Mouse (Mus musculus): ENCODE data around the gene Gm20425. TPM values are rescaled to one million over a fixed set of nuclear protein-coding genes. Genes with fewer than 3 reads are reported as not detected.

The Gm20425 gene
- under 1 TPM; 0.42 to 0.74 TPM for total RNA-seq (2021)
- long read RNA-seq, experiment 1: 0 reads
- long read RNA-seq, experiment 2: 0 reads

DNA sequence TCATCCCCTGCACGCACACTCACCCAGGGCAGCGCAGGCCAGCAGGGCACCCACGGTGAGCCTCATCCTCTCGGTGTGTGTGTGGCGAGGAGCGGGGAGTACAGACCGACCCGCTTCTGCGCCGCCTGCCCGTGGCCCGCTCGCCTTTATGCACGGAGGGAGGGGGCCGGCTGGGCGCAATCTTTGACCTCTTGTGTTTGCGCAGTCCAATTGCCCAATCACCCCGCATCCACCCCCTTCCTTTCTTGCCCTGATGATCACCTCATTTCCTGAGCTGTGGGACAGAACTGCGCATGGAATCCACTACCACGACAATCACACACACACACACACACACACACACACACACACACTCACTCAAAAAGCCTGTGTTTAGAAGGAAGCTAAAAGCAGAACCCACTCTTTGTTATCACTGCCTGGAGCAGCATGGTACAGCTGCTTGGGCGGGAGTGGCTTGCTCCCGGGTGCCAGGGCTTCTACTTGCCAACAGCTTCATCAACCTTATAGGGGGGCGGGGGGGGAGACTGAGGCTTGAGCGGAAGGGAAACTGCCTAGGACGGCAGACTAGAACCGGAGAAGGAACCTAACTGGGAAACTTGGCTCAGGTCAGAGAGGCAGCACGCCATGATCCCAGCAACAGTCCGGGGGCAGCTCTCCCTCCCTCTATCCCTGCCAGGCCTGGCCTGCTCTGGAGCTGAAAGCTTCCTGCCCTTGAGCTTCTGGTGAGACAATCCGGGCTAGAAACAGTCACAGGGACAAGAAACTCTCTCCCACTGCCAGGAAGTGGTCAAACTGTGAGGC lies at the start of gene Gm20425, which contains the start of gene Trf:
TSS of gene Gm20425 (minus strand) at position 157 of the 801 bp plus-strand sequence.
TSS of gene Trf (minus strand) at position 294 of the 801 bp plus-strand sequence.
- DNase-seq: peak; percentile 12 to 26

DNA sequence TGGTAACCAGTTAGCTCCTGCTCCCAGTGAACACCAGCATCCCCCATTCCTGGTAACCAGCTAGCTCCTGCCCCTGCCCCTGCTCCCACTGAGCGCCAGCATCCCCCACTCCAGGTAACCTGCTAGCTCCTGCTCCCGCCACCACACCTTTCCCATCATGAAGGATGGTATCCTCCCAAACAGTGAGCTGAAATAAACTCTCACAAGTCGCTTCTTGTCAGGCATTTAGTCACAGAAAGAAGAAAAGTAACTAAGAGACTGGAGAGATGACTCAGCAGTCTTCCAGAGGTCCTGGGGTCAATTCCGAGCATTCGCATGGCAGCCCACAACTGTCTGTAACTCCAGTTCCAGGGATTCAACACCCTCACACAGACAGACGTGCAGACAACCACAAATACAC lies 46.8 kb upstream of the Gm20425 start:
- DNase-seq: no peak
- intact Hi-C loops (cut with DNase I): no loop called here

More for the DNA sequence above, at the start of gene Gm20425, which contains the start of gene Trf:
- intact Hi-C loops (cut with DNase I): no loop called here

DNA sequence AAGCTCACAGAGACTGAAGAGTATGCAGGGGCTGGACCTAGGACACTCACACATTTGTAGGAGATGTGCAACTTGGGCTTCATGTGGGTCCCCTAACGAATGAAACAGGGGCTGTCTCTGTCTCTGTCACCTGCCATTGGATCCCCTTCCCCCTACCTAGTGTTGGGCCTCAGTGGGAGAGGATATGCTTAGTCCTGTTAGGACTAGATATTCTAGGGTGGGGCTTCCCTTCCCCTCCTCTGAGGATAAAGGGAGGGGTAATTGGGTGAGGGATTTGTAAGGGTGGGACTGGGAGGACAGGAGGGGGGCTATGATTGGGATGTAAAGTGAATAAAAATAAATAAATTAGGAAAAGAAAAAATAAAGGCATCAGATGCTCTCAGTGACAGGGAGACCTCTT lies 45.6 kb upstream of the Gm20425 start:
- intact Hi-C loops (cut with DNase I): no loop called here
- no peak for DNase-seq

DNA sequence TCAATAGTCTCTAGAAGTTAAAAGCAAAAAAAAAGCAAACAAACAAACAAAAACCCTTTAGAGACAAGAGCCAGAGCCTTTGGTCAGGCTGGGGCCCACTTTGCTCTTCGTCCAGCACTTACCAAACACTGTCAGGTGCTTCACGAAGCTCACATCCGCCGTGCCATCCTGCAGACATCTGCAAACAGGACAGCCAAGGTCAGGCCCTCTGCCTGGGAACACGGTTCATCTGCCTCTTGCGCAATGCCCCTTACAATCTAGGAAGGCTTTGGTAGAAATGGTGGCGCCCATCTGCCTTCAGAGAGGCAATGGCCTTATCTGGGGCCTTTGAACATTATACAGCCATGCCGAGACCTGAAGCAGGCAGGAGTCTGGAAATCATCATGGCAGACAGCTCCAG lies 44.7 kb upstream of the Gm20425 start:
- DNase-seq: no peak
- intact Hi-C loops (cut with DNase I): no loop called here

- DNase-seq: no peak
- intact Hi-C loops (cut with DNase I): no loop called here
Observed at GRCm38 (mm10) chr9:103271104-103271503, 41.0 kb upstream of the Gm20425 start.

- DNase-seq: no peak
- intact Hi-C loops (cut with DNase I): no loop called here
Observed at GRCm38 (mm10) chr9:103265778-103266177, 35.7 kb upstream of the Gm20425 start.

DNA sequence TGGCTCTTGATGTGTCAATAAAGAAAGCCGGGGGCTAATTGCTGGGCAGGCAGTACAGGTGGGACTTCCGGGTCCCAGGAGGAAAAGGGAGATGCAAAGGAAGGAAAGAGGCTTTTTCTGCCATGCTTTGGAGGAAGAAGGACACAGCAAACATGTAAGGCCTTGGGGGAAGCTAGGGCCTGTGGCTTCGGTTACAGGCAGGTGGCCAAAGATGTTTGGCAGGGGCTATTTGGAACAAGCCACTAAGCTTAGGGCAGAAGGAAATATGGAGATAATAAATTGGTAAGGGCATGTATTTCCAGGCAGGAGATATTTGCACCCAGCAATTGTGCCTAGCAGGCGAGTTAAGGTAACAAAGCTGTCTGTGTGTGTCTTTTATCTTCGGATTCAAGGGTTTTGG lies 22.8 kb upstream of the Gm20425 start:
- intact Hi-C loops (cut with DNase I): no loop called here
- no peak for DNase-seq

DNA sequence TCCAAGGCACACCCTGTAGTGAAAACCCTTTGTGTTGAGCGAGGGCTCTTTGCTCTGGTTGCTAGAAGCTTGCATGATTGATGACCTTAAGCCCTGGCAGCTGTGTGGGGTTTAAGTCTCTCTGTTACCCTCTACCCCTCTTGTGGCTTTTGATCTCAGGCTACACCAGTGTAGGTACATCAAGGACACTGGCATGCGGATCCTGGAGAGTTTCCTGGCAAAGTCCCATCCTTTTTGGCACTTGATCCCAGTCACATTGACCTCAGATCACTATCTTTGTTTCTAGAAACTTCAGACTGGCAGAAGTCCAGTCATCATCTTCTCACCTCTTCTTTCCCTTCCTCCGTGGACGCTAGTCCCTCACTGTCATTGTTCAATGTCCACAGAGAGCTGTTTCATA lies 18.5 kb upstream of the Gm20425 start:
- no peak for DNase-seq
- intact Hi-C loops (cut with DNase I): no loop called here

- no peak for DNase-seq
- intact Hi-C loops (cut with DNase I): no loop called here
Observed at GRCm38 (mm10) chr9:103246526-103247168, 16.5 kb upstream of the Gm20425 start.

GRCm38 (mm10) chr9:103243640-103244039 lies 13.5 kb upstream of the Gm20425 start:
- intact Hi-C loops (cut with DNase I): no loop called here
- DNase-seq: no peak

- intact Hi-C loops (cut with DNase I): no loop called here
- no peak for DNase-seq
Observed at GRCm38 (mm10) chr9:103241206-103241605, 11.1 kb upstream of the Gm20425 start.

DNA sequence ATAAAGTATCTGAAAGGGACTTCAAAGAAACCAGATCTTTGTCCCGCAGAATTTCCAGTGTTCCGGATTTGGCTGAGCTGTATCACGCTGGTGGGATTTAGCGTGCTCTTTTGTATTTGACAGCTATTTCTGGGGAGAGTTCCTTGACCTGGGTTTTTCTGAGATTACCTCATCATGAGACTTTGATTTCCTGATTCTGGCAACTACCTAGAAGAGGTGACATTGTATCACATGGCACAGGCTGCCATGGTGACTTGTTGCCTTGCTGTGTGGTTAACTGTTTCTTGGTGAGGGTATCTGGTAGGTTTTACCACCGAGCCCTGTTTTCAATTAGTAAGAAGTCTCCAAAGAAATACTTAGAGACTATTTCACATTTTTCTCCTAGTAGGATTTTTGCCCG lies 9.4 kb upstream of the Gm20425 start:
- DNase-seq: no peak
- intact Hi-C loops (cut with DNase I): no loop called here

GRCm38 (mm10) chr9:103234565-103235165 lies 4.6 kb upstream of the Gm20425 start:
- DNase-seq: no peak
- intact Hi-C loops (cut with DNase I): no loop called here

GRCm38 (mm10) chr9:103234059-103234458 lies 4.0 kb upstream of the Gm20425 start:
- no peak for DNase-seq

DNA sequence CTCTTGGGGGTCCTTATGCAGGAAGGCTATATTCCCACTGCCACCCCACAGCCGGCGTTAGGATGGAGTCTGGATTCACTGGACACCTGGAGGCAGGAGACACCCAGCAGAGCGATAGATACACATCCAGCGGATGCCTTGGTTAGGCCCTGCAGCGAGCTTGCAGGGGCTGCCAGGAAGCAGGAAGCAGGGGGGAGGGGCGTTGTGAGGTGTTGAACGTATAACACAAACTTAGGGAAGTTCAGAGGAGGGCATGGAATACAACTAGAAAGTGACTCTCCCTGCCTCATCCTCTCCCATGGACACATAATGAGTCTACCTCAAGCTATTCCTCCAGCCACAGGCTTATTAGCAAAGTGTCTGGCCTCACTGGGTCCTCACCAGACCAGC lies 2.9 kb upstream of the Gm20425 start:
- no peak for DNase-seq
- intact Hi-C loops (cut with DNase I): no loop called here

More at GRCm38 (mm10) chr9:103234059-103234458, 4.0 kb upstream of the Gm20425 start:
- intact Hi-C loops (cut with DNase I): no loop called here

- intact Hi-C loops (cut with DNase I): no loop called here
- DNase-seq: no peak
Observed at GRCm38 (mm10) chr9:103232232-103233005, 2.3 kb upstream of the Gm20425 start.

DNA sequence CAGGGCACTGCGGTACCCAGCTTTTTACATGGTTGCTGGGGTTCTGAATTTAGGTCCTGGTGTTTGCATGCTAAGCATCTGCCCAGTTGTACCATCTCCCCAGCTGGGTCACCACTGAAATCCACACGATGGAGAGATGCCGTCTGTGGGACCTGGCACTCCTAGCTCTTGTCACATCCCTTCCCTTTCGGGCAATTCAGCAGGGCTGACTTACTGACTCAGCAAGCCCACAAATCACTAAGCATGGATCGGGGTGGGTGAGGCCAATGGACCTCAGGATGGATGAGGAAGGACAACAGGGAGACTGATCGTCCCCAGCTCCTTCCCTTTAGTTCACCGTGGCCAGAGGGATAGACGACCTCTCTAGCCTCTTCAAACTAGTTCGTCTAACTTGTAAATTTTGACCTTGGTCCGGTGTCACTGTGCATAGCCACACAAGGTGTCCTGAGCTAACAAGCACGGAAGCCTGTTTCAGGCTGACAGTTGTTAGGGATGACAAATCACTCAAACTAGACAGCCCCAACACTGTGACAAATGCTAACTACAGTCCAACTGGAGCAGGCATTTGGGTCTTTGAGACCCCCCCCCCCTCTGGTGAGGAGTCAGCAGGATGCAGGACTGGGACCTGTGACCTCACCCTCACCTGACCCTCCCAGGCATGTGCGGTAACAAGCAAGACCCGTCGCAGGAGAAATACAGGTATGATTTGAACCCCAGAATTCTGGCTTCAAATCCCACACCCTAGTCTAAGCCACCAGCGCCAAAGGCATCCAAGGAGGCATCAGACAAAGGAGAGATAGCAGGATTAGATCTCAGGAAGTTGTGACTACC lies 855 bp downstream of the Gm20425 start:
- intact Hi-C loops (cut with DNase I): loop anchor here (5.0 kb wide), 1 partner anchor 73 kb away; no protein-coding TSS in a partner anchor
- no peak for DNase-seq

DNA sequence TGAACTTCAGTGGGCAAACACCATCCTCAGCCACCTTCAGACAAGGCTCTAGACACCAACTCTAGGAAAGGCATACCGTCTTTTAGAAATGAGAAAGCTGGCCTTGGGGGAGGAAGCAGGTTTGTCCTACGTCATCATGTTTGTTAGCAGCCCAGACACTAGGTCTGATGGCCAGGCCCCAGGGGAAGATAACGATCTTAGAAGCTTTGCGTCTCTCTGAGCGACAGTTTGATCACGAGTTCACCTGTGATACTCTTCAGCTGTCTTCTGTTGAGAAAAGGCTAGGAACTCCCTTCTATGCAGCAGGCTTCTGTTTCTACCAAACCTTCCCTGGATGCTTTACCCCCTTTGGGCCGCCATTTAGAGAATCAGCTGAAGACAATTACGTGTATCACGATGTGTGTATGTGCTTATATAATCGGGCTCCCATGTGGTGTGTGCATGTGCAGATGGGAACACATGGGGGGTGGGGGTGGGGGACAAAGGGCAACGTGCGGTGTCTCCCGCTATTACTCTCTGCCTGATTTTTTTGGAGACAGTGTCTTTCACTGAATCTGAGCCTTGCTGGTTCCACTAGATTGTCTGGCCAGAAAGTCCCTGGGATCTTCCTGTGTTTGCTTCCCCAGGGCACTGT lies 1.6 kb downstream of the Gm20425 start:
- intact Hi-C loops (cut with DNase I): loop anchor here (5.0 kb wide), 1 partner anchor 74 kb away; no protein-coding TSS in a partner anchor
- DNase-seq: no peak

GRCm38 (mm10) chr9:103227760-103228159 lies 2.3 kb downstream of the Gm20425 start:
- DNase-seq: no peak
- intact Hi-C loops (cut with DNase I): loop anchor here (5.0 kb wide), 1 partner anchor 75 kb away; no protein-coding TSS in a partner anchor
